Mouse (Mus musculus) layer of hippocampus, adult 11-12 months (tissue): ENCODE data around the gene Arl15.
A peak's percentile ranks its signal among the peaks of the same experiment; 100 is the strongest.

Experiments
- DNase-seq: peaks from one replicate; pipeline ENCODE4 v3.0.0; 2022; ENCODE audit warnings: low spot score

Arl15 gene

DNA sequence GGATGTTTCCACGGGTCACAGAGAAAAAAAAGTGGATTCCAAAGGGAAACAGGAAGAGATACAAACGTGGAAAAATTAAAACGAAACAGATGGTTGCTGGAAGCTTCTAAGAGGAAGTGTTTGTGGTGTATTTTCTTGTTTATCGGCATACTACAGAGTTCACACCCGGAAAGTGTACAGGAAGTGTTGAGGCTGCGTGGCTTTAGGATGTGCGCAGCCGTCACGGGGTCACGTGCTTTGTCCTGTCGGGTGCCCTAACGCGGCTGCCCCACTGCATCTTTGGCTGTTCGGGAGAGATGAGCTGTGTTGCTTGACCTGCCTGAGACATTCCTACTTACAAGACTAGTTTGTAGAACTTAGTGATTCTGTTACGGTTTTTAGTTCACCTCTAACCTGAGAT is 76.1 kb downstream of the Arl15 start:
- DNase-seq = no peak

DNA sequence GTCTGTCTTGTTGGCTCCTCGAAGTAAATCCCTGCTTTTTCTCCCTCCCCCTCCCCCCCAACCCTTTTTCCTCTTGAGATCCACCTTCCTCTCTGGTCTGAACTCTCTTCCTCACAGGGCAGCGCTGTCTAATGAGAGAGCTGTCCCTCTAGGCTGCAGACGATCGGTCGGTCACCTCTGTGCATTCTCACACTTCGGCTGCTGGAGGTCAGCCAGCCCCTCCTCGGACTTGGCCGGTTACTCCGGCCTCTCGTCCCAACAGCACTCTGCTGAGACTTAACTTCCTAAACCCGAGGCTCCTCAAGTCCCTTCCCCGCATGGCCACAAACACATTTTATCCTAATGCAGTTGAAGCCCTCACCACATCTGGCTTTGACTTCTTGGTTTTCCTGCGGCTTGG is 77.5 kb downstream of the Arl15 start:
- no peak for DNase-seq

DNA sequence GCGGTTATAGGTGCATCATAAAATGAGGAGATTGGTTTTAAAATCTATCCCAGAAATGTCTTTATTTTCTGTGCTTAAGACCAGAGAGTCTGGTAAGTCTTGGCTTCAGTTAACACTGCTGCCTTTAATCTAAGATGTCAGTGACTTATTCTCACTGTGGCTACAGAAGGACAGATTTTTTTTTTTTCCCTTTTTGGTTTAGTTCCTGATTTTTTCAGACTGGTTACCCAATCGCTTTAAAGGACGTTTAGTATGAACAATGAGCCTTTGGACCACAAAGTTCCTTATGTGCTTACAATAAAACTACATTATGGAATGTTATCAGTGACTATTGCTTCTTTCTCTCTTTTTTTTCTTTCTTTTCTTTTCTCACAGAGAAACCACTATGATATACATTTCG is 81.4 kb downstream of the Arl15 start:
- DNase-seq = no peak

DNA sequence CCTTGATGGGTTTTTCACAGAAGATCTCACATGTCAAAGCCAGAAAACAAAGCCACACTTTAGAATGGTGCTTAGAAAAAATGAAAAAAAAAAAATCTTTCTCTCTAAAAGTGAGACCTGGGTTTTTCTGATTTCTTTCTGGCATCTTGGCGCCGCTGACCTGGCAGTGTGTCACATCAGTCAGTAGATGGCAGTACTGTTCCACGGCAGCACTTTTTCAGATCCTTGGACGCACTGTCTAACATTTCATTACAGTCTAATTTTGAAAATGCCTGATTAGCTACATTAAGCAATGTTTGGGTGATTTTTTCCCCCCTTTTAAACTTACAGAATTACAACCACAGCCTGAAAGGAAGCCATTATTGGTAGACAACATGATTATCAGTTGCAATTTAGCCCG is 83.1 kb downstream of the Arl15 start:
- peak; percentile 57 for DNase-seq

DNA sequence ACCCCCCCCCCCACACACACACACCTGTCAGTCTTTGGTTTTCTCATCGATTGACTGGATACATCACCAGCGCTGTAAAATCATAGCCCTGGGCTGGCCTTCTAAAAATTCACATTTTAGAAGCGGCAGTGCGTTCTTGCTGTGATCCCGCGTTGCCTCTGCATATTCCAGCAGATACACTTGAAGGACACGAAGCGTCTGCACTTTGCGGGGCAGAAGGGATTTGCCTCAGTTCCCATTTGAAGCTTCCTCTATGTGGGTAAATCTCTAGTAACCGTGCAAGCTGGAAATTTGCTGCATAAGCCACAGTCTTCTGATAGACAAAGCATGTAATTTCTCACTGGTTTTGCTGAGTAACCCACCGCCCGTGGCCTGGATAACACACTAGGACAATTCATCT is 84.3 kb downstream of the Arl15 start:
- no peak for DNase-seq

DNA sequence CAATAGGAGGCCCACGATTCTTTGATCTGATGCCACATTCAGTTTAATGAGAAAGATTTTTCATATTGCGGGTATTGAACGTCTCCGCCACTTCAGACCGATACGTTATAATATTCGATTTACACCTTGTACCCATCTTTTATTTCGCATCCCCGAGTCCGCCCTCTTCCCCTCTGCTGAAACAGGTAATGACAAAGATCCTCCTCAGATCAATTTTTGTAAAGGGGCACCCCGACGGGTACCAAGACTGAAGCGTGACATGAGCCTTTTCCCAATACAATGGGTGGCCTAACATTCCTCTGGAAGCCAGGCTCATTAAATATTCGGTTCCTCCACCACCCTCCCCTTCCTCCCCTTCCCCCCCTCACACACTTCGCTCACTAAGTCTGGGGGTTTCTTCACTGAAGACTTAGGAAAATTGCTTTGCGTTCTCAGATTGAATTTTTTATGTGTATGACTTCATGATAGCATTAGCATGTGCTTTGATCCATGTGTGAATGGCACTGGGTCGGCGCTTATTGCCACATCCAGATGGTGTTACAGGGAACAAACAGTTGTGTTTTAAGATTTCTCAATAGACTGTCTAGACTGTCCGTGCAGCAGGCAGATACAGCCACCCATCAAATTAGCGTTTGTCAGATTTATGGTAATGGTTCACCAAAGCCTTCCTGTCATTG is 85.5 kb downstream of the Arl15 start:
- no peak for DNase-seq

DNA sequence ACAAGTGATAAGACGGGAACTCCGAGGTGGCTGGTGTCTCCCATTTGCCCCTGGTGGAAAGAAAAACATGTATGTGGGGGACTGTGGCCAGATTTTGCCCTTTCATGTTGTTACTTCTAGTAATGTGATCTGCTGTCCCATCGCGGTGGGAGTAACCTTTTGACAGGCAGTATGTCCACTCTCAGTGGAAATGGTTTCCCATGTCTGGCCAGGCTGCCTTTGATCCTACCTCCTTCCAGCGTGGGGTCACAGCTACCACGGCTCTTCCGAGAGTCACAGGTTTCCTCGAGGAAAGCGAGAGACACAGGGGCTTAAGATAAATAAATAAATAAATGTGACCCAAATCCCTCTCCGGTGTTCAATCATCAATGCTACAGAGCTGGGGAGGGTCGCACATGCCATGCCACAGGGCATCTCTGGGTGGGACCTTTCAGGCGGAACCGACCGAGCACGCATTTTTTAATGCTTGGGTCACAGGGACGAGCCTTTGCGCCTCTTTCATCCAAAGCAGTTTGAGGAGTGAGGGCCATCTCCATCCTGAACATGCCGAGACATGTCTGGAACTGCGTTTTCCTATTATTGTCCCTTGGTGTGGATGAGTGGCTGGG is 86.4 kb downstream of the Arl15 start:
- no peak for DNase-seq

DNA sequence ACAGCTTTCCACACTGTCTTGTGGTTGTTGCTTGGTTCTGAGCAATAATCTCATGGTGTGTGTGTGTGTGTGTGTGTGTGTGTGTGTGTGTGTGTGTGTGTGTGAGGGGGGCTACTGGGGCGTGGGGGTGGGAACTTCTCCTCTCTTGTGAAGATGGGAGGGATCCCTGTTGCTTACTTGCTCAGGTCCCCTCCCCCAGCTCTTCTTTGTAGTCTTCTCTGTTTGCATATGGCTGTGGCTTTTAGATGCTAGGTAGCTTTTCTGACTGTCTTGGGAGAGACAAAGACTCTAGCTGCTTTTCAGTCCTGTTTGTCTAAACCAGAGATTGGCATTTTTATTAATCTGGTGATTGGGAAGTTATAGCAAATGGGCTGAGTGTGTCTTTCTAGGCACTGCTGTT is 88.7 kb downstream of the Arl15 start:
- no peak for DNase-seq

DNA sequence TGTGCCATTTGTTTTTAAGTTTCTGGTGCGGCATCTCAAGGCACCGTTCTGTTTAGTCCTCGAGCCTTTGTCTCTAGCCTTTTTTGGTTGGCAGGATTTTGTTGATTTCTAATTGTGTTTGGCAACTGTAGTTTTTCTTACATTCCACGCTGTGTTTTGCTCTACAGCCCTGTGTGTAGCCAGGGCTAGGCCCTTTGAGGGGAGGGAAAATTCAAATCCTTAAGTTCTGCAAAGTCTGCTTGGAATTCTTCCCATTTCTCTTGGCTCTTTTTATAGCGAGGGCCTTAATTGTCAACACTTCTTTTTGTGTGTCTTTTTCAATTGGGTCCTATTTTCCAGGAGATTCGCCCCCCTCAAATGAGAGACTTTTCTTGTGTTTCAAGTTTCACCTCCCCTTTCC is 92.8 kb downstream of the Arl15 start:
- no peak for DNase-seq

DNA sequence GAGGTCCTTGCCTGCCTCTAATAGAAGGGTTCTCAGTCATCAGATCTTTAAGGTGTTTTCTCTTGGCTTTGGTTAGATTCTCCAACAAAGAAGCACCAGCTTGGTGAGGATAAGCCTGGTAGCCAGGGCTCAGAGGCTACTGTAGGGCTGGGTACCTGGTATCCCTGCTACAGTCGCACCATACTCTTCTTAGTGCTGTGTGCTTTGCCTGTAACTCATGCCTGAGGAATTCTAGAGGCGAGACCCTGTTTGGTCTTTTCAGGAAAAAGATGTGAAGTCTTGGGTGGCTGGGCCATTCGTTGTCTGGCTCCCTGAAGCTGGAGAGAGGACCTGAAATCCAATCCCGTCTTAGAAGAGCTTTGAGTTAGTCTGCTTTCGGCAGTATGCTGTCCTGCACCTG is 93.8 kb downstream of the Arl15 start:
- no peak for DNase-seq

DNA sequence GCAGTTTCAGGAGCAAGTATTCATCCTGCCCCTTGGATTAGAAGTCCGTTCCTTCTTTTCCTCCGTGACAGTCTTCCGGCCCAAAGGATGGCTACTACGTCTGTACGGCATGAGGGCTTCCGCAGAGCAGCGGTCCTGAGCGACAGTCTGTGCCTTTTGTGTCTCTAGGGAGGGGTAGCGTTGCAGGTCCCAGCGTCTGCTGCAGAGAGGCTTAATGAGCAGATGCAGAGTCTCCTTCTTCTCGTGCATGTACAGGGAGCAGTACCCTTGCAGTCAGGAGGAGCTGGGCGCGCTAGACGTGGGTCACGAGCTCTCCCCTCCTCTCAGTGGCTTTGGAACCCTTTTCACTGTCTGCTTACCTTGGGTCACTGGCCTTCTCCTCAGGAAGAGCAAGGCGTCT is 94.4 kb downstream of the Arl15 start:
- no peak for DNase-seq

DNA sequence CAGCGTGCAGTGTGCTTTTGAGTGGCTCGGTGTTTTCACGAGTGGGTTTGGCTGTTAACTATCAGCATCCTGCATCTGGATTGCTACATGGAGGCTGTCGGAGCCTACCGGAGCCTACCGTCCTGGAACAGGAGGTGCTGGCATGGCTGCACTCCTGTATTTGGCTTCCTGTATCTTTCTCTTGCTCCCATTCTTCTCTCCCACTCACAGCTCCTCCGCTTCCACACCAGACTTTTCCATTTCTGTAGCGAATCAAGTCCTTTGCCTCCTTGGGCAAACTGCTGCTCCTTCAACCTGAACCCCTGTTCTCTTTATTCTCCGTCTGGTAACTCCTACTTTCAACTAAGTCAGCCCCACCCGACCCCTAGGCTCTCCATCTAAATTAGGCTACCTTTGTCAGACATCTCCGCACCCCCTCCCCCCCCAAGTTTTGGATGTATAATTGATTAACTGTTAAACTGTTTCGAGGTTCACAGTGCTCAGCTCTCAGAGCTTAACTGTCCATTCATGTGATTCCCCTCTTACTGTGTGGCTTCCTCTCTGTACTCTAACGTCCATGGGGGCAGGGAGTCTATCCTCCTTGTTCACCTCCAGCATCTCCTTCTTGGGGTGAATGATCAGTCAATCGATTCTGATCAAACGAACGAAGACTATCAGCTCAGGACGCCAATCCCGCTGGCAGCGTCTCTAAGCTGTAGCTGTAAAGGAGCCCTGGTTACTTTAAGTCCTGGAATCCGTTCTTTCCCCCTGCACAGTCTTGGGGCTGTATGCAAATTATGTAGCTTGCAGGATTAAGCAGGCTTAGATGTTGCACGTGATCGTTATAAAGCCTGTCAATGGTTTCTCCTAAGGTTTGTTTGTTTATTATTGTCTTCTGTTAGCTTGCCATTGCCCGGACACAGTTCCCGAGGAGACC is 95.1 kb downstream of the Arl15 start:
- no peak for DNase-seq

DNA sequence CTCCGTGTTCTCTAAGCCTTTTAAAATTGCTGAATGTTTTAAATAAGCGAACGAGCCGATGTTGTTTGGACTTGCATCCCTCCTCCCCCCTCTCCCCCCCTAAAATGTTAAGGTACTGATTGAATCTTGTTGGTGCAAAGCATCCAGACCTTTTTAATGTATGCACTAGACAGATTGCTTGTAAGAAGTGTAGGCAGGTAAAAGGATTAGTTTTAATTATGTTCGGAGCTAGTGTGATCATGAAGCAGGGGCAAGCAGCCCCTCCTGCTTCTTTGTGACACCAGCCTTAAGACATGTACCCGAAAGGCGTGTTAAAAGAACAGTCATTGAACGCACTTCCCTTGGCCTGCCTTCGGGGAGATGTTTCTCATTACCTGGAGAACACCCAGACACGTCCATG is 102.4 kb downstream of the Arl15 start:
- no peak for DNase-seq

DNA sequence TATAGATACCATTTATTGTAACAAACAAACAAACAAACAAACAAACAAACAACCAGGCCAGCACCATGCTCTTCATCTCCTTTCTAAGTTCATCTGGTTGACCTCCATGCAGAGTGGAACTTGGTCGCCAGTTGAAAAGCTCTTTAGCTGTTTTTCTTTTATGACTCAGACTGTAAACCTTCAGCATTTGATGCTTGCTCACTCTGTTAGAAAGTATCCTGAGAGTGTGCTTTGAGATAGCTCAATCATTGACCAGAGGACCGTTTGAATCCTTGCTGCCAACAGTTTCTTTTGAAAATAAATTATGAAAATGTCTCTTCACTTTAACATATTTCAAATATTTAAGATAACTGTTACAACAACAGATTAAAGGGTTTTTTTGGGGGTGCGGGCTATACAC is 103.2 kb downstream of the Arl15 start:
- DNase-seq = no peak

DNA sequence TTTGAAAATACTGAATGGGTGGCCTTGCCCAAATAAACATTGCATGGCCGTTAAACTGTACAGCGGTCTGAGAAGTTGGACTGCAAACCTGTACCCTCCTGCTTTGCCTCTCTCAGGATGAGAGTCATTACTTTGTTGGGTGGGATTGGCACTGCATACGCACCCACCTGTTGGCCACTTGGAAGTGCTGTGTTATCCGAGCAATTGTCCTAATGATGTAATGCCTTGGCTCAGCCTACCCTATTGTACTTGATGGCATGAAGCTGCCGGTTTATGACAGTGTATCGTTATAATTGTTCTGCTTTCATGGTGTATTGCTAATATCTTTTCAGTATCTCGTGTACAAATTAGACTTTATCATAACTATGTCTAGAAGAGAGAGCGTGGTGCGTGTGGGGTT is 103.6 kb downstream of the Arl15 start:
- DNase-seq = no peak

DNA sequence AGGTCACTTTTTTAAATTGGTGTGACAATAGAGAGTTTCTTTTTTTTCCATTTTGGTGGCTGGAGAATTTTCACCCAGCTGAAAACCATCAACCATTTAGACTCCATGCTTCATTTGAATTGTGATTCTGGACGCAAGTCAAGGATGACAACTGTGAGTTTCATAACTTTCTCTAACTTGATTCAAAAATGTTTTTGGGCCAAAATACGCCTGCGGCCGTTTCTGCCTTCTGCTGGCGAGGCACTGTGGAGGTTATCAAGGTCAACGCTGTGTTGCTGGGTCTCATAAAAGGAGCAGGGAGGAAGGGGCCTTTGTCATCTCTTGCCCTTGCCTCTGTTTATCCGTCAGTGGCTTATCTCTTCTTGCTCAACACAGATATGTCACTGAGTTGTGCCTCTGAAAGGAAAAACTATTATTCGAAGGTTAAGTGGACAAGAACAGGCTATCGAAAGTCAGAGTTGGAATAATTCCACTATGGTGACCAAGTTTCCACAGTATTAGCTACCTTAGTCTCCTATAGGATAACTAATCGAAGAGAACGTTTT is 106.8 kb downstream of the Arl15 start:
- DNase-seq = no peak

DNA sequence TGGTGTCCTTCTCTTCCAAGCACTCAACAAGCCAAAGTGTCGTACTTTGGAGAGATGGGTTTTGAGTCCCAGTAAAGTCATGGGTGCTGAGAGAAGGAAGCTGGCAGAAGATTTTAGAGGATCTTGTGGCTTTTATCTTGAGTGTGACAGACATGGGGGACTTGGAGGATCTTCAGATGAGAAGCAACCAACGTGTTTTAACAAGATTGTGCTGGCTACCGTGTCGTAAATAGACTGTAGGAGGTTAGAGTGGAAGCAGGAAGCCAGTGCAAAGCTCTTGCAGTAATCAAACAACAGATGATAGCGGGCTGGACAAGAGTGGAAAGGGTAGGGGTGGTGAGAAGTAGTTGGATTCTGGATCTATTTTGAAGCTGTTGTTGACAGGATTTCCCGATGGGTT is 109.0 kb downstream of the Arl15 start:
- no peak for DNase-seq

DNA sequence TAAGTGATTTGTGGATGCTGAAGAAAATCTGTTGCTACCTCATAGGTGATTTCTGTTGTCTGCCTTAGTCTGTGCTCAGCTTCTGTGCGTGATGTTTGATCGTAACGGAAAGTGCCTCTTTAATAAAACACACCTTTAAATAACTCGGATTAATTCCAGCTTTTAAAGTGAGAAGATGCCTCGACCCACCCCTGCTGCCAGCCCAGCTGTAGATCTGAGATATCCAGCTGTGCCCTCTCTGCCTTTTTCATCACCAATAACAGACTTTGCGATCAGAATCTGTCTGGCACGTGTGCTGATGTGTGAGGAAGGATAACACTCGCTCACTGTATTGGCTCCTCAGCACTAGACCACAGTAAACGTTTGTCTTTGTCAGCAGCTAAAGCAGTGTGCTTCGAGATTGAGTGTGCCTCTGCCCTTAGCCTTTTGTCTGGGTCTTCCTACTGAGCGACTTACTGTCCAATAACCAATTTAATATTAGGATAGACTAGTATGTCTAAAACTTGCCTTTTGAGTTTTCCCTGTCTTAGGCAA is 117.7 kb downstream of the Arl15 start:
- no peak for DNase-seq

DNA sequence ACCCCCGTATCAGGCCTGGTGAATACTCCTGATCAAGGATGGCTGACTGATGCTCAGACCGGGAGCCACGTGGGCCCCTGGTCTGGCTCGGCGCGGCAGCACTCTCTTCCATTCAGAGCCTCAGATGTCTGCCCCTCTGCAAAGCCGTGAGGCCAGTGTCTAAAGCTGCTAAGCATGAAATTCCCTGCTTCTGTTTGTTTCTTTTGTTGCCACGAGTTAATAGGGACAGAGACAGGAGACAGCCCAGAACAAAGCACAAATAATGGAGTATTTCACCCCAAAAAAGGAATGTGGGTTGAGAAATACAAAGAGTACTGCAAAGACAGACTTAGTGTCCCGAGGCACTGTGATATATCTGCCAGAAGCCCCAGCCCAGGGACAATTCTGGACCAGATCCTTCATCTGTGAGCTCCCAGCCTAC is 120.3 kb downstream of the Arl15 start:
- DNase-seq = no peak

DNA sequence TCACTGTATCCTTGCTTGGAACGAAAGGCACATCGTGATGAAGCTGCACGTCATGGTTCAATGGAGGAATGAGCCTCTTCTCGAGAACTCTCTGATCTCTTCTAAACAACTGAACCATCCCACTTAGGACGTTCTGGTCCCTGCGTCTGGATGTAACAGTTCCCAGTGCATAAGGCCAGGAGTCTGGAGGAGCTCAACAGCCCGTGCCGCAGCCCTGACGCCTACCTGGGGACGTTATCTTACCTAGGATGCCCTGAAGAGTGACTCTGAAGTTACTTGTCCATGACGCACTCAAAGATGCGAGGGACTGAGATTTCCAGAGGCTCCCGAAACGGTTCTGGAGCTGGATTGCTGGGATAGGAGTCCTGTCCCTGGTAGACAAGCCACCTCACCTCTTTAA is 121.4 kb downstream of the Arl15 start:
- no peak for DNase-seq

DNA sequence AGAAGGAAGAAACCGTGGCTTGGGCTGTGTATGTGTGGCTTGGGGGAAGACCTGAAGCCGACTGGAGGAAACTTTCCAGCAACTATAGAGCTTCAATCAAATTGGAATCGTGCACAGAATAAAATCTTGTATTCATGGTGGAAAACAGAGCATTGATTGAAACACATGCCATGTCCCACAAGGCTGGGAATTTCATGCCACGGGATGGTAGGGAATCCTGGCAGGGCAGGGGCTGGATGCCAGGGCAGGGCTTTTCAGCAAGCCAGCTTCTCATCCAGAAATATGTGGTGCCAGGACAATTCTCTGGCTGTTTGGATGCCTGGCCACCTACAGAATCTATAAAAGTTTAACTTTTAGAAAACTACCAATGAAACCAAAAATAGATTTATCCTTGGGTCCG is 122.5 kb downstream of the Arl15 start:
- DNase-seq = no peak

DNA sequence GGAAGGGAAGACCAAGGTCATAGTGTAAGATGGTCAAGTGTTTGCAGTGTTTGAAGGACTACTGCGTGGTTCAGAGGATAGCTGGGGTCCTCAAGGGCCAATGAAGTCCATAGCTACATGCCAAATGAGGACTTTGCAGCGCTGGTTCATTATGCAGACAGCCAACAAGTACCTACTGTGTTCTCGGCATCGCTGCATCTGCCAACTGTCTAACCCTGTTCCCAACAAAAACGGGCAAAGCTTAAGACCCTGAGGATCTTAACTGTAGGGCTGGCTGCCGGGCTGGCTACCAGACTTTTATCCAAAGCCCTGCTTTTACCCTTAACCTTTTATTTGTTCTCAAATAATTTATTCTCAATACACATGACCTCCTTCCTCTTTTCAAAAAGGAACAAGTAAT is 123.1 kb downstream of the Arl15 start:
- DNase-seq = no peak
